Mouse (Mus musculus) bone marrow macrophage, adult 2 months (primary cell): ENCODE results near the gene Noxo1. TPM values are rescaled to one million over a fixed set of nuclear protein-coding genes. Genes with fewer than 3 reads are reported as not detected.

Source experiments
- H3K27ac ChIP-seq: 2 replicates; pipeline ENCODE4 v1.5.1; 2012; ENCODE audit warnings: low read depth, low read length; ENCODE audit not compliant: insufficient read depth
- H3K4me1 ChIP-seq: 2 replicates; pipeline ENCODE4 v1.6.1; 2012; ENCODE audit warnings: low read length; ENCODE audit not compliant: control insufficient read depth, insufficient read depth
- H3K4me3 ChIP-seq: 2 replicates; pipeline ENCODE4 v1.5.1; 2012; ENCODE audit warnings: mild to moderate bottlenecking, low read length, moderate library complexity; ENCODE audit not compliant: insufficient read depth
- CTCF ChIP-seq: IDR thresholded peaks from 2 replicates; pipeline ENCODE4 v1.5.1; 2012; ENCODE audit warnings: low read depth, mild to moderate bottlenecking, low read length, moderate library complexity
- POLR2A ChIP-seq: IDR thresholded peaks from 2 replicates; pipeline ENCODE4 v1.6.1; 2012; ENCODE audit warnings: mild to moderate bottlenecking, low read depth, low read length, borderline replicate concordance
- polyA plus RNA-seq: library from polyadenylated mRNA; stranded (reverse); fragments of >200 nt; gene quantifications from 2 replicates; pipeline ENCODE4 v1.2.4, GENCODE M21; 2012; ENCODE audit not compliant: missing spikeins, insufficient read depth, insufficient read length

Gene Noxo1
- polyA plus RNA-seq, 1 experiment = 6.0 TPM

- H3K27ac ChIP-seq = no peak overlapping the region
- peaks cover 8% of the 10 kb centered on the region for H3K4me1 ChIP-seq
- no peak overlapping the region for H3K4me3 ChIP-seq
- no peak for TF ChIP-seq CTCF
- TF ChIP-seq POLR2A = no peak
These were observed 32.1 kb downstream of the Noxo1 start for GRCm38 (mm10) chr17:24728184-24728583.

GRCm38 (mm10) chr17:24729067-24729466 lies 33.0 kb downstream of the Noxo1 start:
- Histone ChIP-seq H3K4me3 (no peak overlapping the region), H3K27ac (no peak overlapping the region), H3K4me1 (peaks cover 11% of the 10 kb centered on the region)
- TF ChIP-seq CTCF (no peak), POLR2A (no peak)

GRCm38 (mm10) chr17:24730787-24731186 lies 34.8 kb downstream of the Noxo1 start:
- Histone ChIP-seq H3K4me3 (no peak overlapping the region), H3K4me1 (peaks cover 18% of the 10 kb centered on the region), H3K27ac (no peak overlapping the region)
- no peak for TF ChIP-seq CTCF

GRCm38 (mm10) chr17:24732233-24732935 lies 36.4 kb downstream of the Noxo1 start:
- Histone ChIP-seq H3K4me3 (no peak overlapping the region), H3K4me1 (peaks cover 21% of the 10 kb centered on the region), H3K27ac (no peak overlapping the region)
- TF ChIP-seq POLR2A = no peak
- TF ChIP-seq CTCF = no peak

GRCm38 (mm10) chr17:24733434-24734050 lies 37.5 kb downstream of the Noxo1 start:
- TF ChIP-seq CTCF = no peak
- no peak for TF ChIP-seq POLR2A
- no peak overlapping the region for H3K4me3 ChIP-seq
- H3K27ac ChIP-seq = no peak overlapping the region
- H3K4me1 ChIP-seq = peaks cover 29% of the 10 kb centered on the region

- TF ChIP-seq CTCF (no peak), POLR2A (no peak)
- H3K4me3 ChIP-seq = no peak overlapping the region
- H3K27ac ChIP-seq = no peak overlapping the region
- peaks cover 35% of the 10 kb centered on the region for H3K4me1 ChIP-seq
These were observed 38.5 kb downstream of the Noxo1 start for GRCm38 (mm10) chr17:24734513-24734912.

GRCm38 (mm10) chr17:24735446-24735845 lies 39.4 kb downstream of the Noxo1 start:
- Histone ChIP-seq H3K4me1 (peaks cover 35% of the 10 kb centered on the region), H3K27ac (no peak overlapping the region), H3K4me3 (peak overlapping the region; percentile 54; the same call in 1 of the 2 replicates)
- TF ChIP-seq POLR2A (no peak), CTCF (no peak)

- Histone ChIP-seq H3K27ac (peak within 1 kb of the TSS; percentile 57), H3K4me1 (peaks cover 40% of the 10 kb centered on the region), H3K4me3 (peak within 1 kb of the TSS; percentile 78)
- no peak for TF ChIP-seq CTCF
- peak; percentile 92; the same call in 1 of the 2 replicates for TF ChIP-seq POLR2A
These were observed 40.5 kb downstream of the Noxo1 start, which contains the start of gene Msrb1 for GRCm38 (mm10) chr17:24736330-24737051. Msrb1 (plus strand) TSS chr17:24736642.

GRCm38 (mm10) chr17:24737135-24737810 lies 41.2 kb downstream of the Noxo1 start:
- Histone ChIP-seq H3K27ac (peak overlapping the region; percentile 57), H3K4me1 (peaks cover 46% of the 10 kb centered on the region), H3K4me3 (peak overlapping the region; percentile 78)
- TF ChIP-seq CTCF (peak; percentile 5; the same call in 1 of the 2 replicates), POLR2A (no peak)

GRCm38 (mm10) chr17:24738238-24738637 lies 42.2 kb downstream of the Noxo1 start:
- Histone ChIP-seq H3K4me1 (peaks cover 53% of the 10 kb centered on the region), H3K4me3 (peak overlapping the region; percentile 78)
- TF ChIP-seq CTCF (no peak), POLR2A (no peak)

More at GRCm38 (mm10) chr17:24738238-24738637, 42.2 kb downstream of the Noxo1 start:
- peak overlapping the region; percentile 57 for H3K27ac ChIP-seq
